Mouse (Mus musculus): Measurements from ENCODE around the gene Gm20521.

The Gm20521 gene

DNA sequence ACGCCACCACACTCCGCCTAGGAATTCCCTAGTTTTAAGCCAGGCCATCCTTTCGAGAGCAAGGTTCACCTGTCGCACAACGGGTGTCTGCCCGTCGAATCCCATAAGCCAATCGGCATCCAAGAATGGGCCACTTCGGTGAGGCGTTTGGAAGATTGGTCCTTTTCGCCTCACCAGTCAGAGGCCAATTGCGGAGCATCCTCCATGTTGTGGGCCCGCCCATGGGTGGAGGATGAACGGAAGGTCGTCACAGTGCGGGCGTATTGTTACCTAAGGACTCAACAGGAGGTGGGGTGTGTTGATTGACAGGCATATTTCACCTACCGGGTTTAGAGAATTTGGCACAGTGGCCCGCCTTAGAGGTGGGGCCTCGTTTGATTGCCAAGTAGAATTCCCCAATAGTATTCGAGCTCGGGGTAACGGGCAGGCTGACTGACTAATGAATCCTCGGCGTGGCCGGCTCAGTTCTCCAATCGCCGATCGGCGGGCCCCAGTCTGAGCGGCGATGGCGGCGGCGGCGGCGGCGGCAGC, 10.5 kb downstream of the Gm20521 start:
- DNase-seq (ENCODE audit: low read depth), result peak; percentile 100

DNA sequence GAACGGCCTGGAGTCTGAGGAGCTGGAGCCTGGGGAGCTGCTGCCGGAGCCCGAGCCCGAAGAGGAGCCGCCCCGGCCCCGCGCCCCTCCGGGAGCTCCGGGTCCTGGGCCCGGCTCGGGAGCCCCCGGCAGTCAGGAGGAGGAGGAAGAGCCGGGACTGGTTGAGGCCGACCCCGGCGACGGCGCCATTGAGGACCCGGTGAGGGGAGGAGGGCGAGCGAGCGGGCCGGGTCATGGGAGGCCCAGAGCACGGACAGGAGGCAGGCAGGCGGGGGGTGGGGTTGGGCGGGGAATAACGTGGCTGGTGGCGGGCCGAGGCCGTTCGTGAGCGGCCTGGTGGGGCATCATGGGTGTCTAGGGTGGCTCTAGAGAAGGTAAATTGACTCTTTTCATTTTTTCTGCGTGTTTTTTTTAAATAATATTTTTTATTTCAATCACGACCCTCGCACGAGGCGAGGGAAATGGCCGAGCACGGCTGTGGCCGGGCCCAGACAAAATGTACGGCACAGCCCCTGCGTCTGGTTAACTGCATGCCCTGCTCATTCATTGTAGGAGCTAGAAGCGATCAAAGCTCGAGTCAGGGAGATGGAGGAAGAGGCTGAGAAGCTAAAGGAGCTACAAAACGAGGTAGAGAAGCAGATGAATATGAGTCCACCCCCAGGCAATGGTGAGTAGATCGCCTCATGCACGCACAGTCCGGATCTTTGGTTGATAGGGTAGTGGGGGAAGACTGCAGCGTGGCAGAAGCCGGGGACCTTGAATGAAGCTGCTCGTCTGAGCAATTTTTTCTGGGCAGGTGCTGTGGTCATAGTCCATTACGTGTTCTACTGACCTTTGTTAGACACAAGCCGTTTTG, 11.3 kb downstream of the Gm20521 start:
- peak; percentile 67 for DNase-seq (ENCODE audit: low read depth)

DNA sequence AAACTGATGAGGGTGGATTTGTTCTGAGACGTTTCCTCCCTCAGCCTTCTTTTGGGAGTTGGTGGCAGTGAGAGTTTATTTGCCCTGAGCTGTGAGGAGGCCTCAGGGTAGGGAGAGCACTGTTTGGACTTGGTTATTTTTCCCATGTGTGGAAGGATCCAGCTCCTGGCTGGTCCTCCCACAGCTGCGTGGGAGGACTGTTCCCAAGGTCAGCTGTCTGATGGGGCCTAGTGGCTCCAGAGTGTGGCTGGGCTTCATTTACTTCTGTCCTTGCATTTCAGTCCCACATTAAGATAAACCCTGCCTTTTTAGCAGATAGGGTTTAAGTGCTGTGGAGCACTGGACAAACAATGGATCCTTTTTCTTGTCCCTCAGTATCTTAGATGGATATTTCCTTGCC, 14.2 kb downstream of the Gm20521 start:
- no peak for DNase-seq (ENCODE audit: low read depth)

DNA sequence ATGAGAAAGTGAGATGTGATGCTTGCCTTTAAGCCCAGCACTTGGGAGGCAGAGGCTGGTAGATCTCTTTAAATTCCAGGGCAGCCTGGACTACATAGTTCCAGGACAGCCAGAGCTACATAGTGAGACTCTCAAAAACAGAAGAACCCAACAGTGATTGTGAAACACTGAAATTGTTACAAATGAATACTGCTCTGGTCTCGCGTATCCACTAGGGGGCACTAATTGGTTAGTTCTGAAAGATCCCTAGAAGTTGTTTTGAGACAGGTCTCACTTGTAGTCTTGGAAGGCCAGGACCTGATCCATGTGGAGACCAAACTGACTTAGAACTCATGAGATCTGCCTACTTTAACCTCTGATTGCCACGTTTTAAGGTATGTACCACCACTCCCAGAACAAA, 17.1 kb downstream of the Gm20521 start:
- DNase-seq (ENCODE audit: low read depth), result peak; percentile 88

DNA sequence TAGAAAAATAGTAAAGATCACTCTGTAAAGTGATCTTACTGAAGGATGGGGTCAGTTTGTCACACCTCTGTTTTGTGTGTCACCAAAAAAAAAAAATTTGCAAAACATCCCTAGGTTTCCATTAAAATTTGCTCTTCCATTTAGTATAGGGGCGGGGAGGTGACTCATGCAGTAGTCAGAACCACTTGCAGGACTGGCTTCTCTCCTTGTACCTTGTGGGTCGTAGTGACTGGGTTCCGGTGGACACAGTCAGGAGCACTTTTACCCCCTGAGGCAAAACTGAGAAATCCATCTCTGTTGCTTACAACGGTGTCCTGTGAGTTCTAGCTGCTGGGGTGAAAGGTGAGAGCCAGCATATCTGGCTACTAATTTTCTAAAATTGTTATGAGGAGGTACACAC, 20.4 kb downstream of the Gm20521 start:
- peak; percentile 65 for DNase-seq (ENCODE audit: low read depth)

DNA sequence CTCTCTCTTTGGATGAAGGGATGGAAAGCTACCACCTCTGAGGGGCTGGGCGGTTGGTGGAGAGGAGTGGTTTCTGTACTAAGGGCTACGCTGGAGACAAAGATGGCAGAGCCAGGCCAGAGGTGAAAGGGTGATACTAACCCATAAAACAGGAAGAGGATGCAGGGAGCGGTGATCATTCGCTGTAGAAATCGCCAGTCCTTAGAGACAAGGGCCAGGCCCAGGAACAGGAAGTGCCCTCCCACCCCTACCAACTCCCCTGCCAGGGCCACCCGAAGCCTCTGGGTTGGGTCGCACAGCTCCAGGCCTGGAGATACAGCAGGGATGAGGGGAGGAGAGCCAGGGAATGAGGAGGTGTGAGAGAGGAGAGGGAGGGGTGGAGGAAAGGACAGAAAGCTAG, 25.4 kb downstream of the Gm20521 start:
- no peak for DNase-seq (ENCODE audit: low read depth)

DNA sequence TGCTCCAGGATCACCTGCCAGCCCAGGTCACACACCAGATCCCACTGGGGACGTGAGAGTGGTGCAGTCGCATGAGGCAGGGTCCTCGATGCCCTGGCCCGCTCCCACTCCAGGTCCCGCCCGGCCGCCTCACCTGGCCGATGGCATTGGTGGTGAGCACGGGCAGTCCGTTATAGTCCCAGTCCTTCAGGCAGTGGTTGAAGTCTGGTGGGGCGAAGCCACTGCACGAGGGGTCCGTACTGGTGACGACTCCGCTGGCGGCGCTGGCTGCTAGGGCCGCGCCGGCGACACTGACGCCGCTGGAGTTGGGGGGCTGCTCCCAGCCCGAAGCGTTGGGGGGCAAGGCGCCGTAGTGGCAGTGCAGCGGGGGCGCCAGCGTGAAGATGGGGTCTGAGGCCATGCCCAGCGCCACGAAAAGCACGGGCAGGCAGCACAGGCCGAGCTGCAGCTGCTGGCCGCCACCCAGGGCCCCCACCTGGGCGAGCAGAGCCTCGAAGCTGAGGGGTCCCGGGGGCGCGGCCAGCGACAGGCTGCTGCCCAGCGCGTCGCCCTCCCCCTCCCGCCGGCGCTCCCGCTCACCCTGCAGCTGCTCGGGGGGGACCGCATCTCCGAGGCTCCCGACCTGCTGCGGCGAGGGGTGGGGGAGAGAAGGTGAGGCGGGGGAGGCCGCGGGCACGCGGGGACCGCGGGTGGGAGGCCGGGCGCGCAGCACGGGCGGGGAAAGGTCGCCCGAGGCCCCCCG, 29.0 kb downstream of the Gm20521 start:
- DNase-seq (ENCODE audit: low read depth), result no peak

DNA sequence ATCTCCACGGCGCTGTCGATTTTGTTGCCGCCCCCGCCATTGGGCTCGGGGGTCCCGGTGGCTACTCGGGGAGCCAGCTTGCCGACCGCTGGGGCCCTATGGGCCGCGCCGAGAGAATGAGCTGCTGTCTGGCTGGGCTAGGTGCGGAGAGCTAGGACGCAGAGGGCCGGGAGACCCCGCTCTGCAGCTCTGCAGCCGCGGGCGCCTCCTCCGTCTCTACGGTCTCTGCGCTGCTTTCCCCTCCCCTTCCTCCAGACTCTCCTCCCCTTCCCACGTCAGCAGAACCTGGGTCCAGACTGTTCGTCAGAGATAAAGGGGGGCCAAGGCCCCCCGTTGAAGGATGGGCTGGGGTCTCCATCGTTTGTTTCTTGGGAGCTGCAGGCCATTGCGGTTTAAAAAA, 29.6 kb downstream of the Gm20521 start, which contains the start of gene Slc22a17:
Gene Slc22a17 (minus strand): TSS at position 247 of the 400 bp plus-strand sequence.
- no peak for DNase-seq (ENCODE audit: low read depth)

DNA sequence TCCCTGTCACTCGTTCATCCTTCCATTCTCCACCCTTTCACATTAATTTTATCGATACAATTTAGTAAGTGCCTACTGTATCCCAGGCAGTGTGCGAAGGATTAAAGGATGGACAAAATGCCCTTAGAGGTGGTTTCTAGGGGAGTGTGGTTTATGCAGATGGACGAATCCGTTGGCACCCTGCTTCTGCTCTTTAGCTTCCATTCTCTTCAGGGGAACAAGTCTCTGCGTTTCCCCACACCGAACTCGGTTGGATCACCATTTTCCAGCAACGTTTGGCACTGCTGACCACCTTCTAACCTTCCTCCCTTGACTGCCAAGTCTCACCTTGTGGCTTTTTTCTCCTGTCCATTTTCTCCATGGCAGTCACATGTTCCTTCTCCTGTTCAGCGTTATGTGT, 30.1 kb downstream of the Gm20521 start:
- no peak for DNase-seq (ENCODE audit: low read depth)

DNA sequence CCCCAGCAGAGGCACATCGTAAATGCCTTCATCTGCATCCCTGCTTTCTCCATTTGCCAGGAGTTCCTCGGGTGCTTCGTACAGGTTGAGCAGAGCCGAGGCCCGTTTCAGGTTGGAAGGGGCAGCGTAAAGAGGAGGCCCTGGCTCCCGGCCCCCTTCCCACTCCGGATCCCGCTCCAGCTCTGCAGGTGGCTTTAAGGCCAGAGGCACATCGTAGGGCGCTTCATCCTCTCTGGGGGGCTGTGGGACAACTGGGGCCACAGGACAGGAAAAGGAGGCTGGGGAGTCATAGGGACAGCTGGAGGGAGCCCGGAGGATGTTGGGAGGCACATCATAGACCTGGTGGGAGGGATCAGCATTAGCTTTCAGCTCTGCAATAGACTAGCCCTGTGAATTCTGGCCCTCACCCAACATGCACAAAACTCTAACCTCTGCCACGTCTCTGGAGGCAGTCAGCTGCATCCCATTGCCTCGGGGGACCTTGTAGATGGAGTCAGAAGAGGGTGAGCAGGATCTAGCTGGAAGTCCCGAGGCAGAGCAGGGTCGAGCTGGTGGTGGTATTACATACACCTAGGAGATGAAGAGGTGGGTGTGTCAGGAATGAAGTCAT, 36.9 kb downstream of the Gm20521 start:
- DNase-seq (ENCODE audit: low read depth), result no peak

DNA sequence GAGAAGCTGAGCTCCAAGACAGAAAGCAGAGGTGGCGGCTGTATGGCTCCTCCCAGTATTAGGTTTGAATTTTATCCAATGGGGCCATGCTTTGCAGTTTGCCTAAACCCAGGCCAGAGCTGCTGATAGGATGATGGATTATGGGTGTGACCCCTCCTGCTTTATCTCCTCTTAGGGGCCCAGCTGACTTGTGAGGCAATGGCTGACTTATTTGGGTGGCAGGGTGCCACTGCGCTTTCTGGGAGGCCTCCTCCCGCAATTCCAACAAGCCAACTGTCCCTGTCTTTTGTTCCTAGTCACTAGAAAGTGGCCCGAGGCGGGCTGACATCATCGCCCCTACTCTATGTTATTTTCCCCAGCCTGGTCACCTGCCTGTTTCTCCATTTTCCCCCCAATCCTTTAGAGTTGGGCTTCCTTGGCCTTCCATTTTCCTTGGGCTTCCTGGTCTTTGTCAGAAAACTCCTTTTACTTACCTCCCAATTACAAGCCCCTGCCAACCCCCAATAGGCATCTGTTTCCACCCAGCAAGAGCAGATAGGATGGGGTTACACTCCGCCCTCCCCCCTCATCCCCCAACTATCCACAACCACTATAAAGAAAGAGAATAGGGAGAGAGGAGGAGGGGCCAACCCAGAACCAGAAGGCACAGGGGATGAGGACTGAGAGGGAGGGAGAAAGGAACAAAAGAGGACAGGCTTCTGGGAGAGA, 41.6 kb downstream of the Gm20521 start:
- no peak for DNase-seq (ENCODE audit: low read depth)

DNA sequence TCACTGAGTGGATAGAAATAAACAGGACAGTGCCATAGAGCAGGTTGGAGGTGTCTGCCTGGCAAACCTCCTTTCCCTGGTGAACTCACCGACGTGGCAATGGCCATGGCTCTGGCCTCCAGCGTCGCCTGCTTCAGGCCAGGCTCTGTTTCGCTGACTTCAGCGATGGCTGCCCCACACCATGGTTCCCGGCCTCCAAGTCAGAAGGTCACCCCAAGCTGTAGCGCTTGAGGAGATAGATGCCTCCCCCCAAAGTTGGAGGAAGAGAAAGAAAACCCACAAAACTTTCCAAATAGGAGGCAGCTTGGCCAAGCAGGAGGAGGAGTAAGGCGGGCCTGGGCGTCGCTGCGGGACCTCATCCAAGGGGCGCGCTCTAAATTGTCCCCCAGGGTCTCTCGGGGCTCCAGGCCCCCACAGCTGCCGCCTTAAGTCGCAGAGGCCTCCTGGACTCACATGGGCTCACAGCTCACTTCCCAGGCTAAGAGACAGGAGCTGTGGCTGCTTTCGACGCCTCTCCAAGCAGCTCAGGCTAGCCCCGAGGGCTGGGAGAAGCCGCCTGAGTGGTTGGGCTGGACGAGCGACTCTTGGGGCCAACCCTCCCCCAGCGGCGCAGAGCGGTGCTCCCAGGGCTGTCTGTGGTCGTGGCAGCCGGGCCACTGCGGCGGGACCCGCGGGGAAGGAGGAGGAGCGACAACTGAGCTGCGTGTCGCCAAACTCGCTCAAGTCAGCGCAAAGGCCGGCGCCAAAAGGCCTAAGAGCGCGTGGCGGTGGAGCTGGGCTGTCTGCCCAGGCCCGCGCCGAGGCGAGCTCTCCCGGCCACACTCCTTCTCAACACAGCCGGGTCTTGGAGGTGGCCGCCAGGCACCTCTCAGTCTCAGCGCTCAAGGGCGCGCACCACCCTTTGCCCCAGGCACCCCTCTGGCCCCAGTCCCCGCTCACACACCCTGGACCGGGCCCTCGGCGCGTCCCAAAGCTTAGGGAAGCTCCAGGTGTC, 42.4 kb downstream of the Gm20521 start, which contains the start of gene Efs:
Gene Efs (minus strand): TSS at position 778 of the 994 bp plus-strand sequence.
- no peak for DNase-seq (ENCODE audit: low read depth)

DNA sequence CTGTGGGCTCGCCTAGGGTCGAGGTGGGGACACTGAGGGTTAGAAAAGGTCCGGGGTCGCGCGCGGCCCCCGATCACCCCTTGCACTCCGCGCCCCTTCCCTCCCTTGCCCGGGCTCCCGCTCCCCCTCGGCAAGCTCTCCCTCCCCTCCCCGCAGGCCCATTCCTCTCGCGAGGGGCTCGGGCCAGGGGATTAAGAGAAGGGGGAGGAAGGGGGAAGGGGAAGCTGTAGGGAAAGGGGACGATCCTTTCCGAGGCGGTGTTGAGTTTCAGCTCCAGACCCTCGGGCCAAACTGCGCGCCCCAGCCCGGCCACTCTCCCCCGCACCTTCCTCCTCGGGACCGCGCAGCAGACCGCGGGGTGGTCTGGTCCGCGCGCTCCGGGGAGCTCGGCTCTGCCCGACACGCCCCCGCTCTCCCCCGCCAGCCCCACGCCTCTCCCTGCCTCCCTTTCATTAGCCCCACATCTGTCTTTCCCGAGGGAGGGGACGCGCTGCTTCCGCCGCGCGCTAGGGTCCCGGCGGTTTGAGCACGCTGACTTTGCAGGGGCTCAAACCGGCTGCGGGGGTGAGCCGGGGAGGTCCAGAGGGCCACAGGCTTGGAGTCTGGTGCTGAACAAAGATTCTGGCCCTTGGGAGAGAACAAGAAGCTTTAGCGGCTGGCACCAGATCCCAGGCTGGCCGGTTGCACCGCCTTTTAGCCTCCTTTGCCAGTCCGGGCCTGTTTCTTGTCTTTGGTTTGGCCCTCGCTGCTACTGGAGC, 43.3 kb downstream of the Gm20521 start:
- DNase-seq (ENCODE audit: low read depth), result no peak

DNA sequence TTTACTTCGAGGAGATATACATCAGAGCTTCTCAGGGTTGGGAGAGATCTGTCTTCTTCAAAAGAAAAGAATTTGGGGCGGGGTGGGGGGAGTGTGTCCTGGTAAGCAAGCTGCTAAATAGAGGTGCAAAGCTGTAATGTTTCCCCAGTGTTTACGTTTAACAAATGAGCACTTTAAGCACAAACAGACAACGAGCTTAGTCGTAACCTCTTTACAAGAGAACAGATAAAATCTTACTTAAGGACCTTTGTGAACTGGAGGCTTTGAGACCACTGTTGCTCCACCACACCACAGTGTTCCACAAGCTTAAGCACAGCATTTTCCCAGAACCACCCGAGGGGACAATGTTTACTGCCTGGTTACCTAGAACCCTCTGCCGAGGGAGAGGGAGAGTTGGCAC, 44.1 kb downstream of the Gm20521 start:
- DNase-seq (ENCODE audit: low read depth), result no peak

DNA sequence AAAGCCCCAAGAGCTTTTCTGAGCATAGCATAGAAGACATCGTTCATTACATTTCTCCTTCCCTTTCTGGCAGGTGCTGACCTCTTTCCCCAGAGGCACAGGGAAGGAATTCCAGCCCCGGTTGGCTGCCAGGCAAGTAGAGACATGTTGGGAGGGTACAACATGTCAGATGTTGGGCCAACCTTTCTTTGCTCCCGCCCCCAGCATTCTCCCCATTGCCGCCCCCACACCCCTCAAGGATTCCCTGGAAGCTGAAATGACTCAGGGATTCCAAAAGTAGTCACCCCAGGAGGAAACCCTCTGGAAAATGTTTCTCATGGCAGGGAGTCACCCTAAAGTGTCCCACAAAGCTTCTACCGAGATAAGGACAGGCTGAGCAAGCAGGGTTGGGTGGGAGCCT, 46.6 kb downstream of the Gm20521 start:
- no peak for DNase-seq (ENCODE audit: low read depth)

DNA sequence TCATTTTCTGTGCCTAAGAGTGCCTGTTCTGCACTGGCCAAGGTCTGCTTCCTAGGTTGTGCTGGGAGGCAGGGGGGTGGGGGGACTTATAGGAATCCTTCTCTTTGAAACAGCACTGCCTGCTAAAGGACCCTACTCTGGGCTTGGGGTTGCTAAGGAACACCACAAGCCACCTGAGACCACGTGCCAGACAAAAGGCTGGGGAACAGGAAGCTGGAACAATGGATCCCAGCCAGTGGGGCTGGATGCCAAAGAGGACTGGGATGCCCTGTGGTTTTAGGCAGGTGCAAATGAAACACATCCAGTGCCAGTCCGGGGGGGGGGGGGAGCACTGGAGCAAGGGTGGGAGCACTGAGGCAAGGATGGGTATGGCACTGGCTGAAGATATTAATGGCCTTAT, 47.2 kb downstream of the Gm20521 start:
- no peak for DNase-seq (ENCODE audit: low read depth)

DNA sequence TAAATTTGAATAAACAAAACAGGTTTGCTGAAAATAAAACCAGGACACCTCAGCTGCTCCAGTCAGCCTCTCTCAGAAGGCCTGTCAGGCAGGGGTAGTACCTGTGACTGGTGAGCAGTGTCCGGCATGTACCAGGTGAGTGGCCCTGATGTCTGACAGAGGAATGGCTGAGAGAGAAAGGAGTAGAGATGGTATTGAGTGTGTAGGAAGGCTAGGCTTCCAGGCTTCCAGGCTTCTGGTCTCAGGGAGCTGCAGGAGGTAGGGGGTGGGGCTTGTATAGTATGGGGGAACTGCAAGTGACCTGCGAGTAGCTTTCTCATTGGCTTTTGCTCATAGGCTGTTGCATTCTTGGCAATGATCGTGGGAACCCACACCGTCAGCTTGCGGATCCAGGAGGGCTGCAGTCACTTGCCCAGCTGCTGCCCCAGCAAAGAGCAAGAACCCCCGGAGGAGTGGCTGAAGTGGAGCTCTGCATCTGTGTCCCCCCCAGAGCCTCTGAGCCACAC, 49.5 kb downstream of the Gm20521 start, which contains the start of gene Il25:
Gene Il25 (plus strand): TSS at position 51 of the 506 bp plus-strand sequence.
- DNase-seq (ENCODE audit: low read depth), result no peak

DNA sequence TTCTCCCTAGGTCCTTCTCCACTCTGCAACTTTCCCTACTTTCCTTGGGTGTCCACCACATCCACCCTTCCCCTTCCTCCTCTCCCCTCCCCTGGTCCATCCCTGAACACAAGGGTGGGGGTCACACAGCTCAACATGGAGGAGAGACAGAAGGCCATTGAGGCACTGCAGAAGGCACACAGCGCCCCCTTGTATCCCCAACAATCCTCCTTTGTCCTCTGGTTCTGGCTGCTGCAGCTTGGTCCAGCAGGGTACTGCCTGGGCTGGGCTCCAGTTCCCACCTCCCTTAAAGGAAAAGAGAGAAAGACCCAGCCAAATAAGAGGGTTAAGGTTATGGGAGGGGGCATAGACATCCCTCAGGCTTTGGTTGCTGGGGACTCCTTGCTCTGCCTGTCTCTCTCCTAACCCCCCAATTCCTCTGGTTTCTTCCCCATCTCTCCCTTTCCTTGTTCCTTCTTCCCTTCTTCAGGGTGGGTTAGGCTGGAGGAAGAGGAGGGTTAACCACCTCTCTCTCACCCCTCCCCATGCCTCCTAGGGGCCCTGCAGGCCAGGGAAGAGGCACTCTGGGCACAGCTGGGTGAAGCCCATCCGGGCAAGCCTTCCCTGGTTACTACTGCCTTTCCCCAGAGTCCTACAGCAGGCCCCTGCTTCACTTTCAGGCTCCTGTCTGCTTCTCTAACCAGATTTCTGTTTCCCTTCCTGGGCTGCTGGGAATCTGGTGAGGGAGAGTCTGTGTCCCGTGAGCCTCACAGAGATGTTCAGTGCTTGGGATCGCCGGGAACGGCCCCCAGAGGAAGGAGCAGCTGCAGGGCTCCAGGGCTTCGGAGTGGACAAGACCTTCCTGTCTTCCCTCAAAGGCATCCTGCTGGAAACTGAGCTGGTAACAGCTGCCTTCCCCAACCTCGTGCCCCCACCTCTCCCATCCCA, 52.9 kb downstream of the Gm20521 start, which contains the start of gene Cmtm5:
Gene Cmtm5 (plus strand): TSS at position 358 of the 927 bp plus-strand sequence.
- DNase-seq (ENCODE audit: low read depth), result no peak
